ENCODE assay signal across 8 mouse cellular contexts in genomic region chr2:148874224-148874616, GRCm38 (mm10). TPM values are rescaled to one million over a fixed set of nuclear protein-coding genes. Genes with fewer than 3 reads are reported as not detected.
DNase-seq lines count a peak whose midpoint lies in the region; ATAC-seq and TF ChIP-seq lines count a peak whose summit lies in the region.

No protein-coding gene starts in this region.

- H3K9ac ChIP-seq in hindbrain, embryonic 14.5 days = peak overlapping the region; percentile 94
- peak overlapping the region; percentile 88 for H3K9ac ChIP-seq in midbrain, embryonic 14.5 days (replicated peaks; ENCODE audit: low read length)

- ATAC-seq in hindbrain, embryonic 14.5 days (ENCODE audit: low FRiP score) = no peak
- no peak for ATAC-seq in midbrain, embryonic 14.5 days (ENCODE audit: low FRiP score, low TSS enrichment)

- no peaks in the 10 kb centered on the region for H3K9me3 ChIP-seq in hindbrain, embryonic 14.5 days (ENCODE audit: control insufficient read depth, low read length)
- H3K9me3 ChIP-seq in midbrain, embryonic 14.5 days (ENCODE audit: control insufficient read depth, low read length) = no peaks in the 10 kb centered on the region

- peaks cover 12% of the 10 kb centered on the region for H3K4me1 ChIP-seq in kidney, adult 2 months (ENCODE audit: control insufficient read depth, insufficient read depth, low read length)
- H3K4me1 ChIP-seq in bone marrow, adult 2 months (ENCODE audit: control insufficient read depth, insufficient read depth, low read length) = peaks cover 8% of the 10 kb centered on the region
- peaks cover 25% of the 10 kb centered on the region for H3K4me1 ChIP-seq in hindbrain, embryonic 14.5 days (replicated peaks; ENCODE audit: control insufficient read depth, insufficient read depth, low read length)
- peaks cover 26% of the 10 kb centered on the region for H3K4me1 ChIP-seq in midbrain, embryonic 14.5 days (ENCODE audit: control insufficient read depth, insufficient read depth, low read length)

- no peaks in the 10 kb centered on the region for H3K27me3 ChIP-seq in kidney, adult 2 months (replicated peaks; ENCODE audit: control insufficient read depth, insufficient read depth, low read length)
- no peaks in the 10 kb centered on the region for H3K27me3 ChIP-seq in hindbrain, embryonic 14.5 days (ENCODE audit: control insufficient read depth, insufficient read depth, low read length)
- no peaks in the 10 kb centered on the region for H3K27me3 ChIP-seq in midbrain, embryonic 14.5 days (ENCODE audit: control insufficient read depth, insufficient read depth, low read length)

- H3K27ac ChIP-seq in kidney, adult 2 months (ENCODE audit: insufficient read depth, low read depth, low read length) = peak overlapping the region; percentile 72
- H3K27ac ChIP-seq in bone marrow, adult 2 months (ENCODE audit: control insufficient read depth, insufficient read depth, low read depth, low read length, poor library complexity) = peak overlapping the region; percentile 18
- H3K27ac ChIP-seq in hindbrain, embryonic 14.5 days = no peak overlapping the region
- no peak overlapping the region for H3K27ac ChIP-seq in midbrain, embryonic 14.5 days (replicated peaks; ENCODE audit: low read depth, low read length)

- no peak for TF ChIP-seq POLR2A in kidney, adult 2 months (IDR thresholded peaks at IDR 0.05; ENCODE audit: low read depth, low read length)
- TF ChIP-seq POLR2A in bone marrow, adult 2 months (IDR thresholded peaks at IDR 0.05; ENCODE audit: borderline replicate concordance, control insufficient read depth, low read depth, low read length) = no peak

- no peak for DNase-seq in kidney, adult 2 months
- DNase-seq in kidney, postnatal 14 days = no peak
- no peak for DNase-seq in hindbrain, embryonic 14.5 days (ENCODE audit: low spot score)
- no peak for DNase-seq in midbrain, embryonic 14.5 days
- no peak for DNase-seq in adrenal gland, postnatal 25 days
- DNase-seq in left cerebral cortex, postnatal 10 days (ENCODE audit: extremely low spot score in 1 of 2, low spot score in 2 of 2) = no peak
- DNase-seq in Muller cell, postnatal 12 days (ENCODE audit: inconsistent ontology term) = no peak

- H3K4me2 ChIP-seq in hindbrain, embryonic 14.5 days (replicated peaks) = peak overlapping the region; percentile 95
- H3K4me2 ChIP-seq in midbrain, embryonic 14.5 days (ENCODE audit: low read length) = peak overlapping the region; percentile 86

- H3K36me3 ChIP-seq in kidney, adult 2 months (ENCODE audit: control insufficient read depth, insufficient read depth, low read length) = no peaks in the 10 kb centered on the region; the same call in 1 of the 2 replicates
- peaks cover 28% of the 10 kb centered on the region for H3K36me3 ChIP-seq in hindbrain, embryonic 14.5 days (replicated peaks; ENCODE audit: control insufficient read depth, insufficient read depth)
- H3K36me3 ChIP-seq in midbrain, embryonic 14.5 days (ENCODE audit: control insufficient read depth, insufficient read depth, low read length) = peaks cover 24% of the 10 kb centered on the region

- H3K4me3 ChIP-seq in kidney, adult 2 months (ENCODE audit: insufficient read depth, low read depth, low read length) = peak overlapping the region; percentile 85
- H3K4me3 ChIP-seq in bone marrow, adult 2 months (replicated peaks; ENCODE audit: control insufficient read depth, low read depth, low read length) = peak overlapping the region; percentile 97
- peak overlapping the region; percentile 93 for H3K4me3 ChIP-seq in hindbrain, embryonic 14.5 days (replicated peaks; ENCODE audit: low read length)
- H3K4me3 ChIP-seq in midbrain, embryonic 14.5 days (replicated peaks; ENCODE audit: low read depth, low read length) = peak overlapping the region; percentile 93

- 25% methylated on average over 3 of the region's 3 CpGs for WGBS in kidney, adult 2 months
- 7% methylated on average over 3 of the region's 3 CpGs for WGBS in bone marrow, adult 2 months
- WGBS in hindbrain, embryonic 14.5 days = 62% methylated on average over 3 of the region's 3 CpGs
- 53% methylated on average over 3 of the region's 3 CpGs for WGBS in midbrain, embryonic 14.5 days

- no peak for TF ChIP-seq CTCF in kidney, adult 2 months (conservative IDR thresholded peaks at IDR 0.05; ENCODE audit: insufficient read depth, insufficient read length, low read depth, low read length)
- TF ChIP-seq CTCF in bone marrow, adult 2 months (IDR thresholded peaks at IDR 0.05; ENCODE audit: control insufficient read depth, insufficient read depth, low read length) = no peak

- intact Hi-C loops in left cerebral cortex, postnatal 10 days (cut with DNase I) = no loop called here

RNA-seq across cellular contexts. Expression of gene Cst3, which starts 1.3 kb away (rescaled TPM):
- 968 and 1,101 TPM in 2 replicates for polyA plus RNA-seq in kidney, adult 2 months (2012; rRNA removed)
- 125 and 201 TPM in 2 replicates for polyA plus RNA-seq in bone marrow, adult 2 months (2011; ENCODE audit: insufficient read depth, insufficient read length, low replicate concordance, missing spikeins)
- polyA plus RNA-seq in hindbrain, embryonic 14.5 days (2014; fragmentation: Nextera tagmentation; extraction: Ambion mirVana) = 702 and 729 TPM in 2 replicates
- polyA plus RNA-seq in midbrain, embryonic 14.5 days (2014; fragmentation: Nextera tagmentation; extraction: Ambion mirVana) = 525 and 594 TPM in 2 replicates
- total RNA-seq in adrenal gland, postnatal 25 days (2021) = 728 and 742 TPM in 2 replicates
- total RNA-seq in left cerebral cortex, postnatal 10 days (2021) = 1,000 to 10,000 TPM; 1,743 to 1,747 TPM

RNA-seq across cellular contexts. Expression of gene 9230104L09Rik, which starts 9.4 kb away (rescaled TPM):
- not detected in 2 replicates for polyA plus RNA-seq in kidney, adult 2 months (2012; rRNA removed)
- not detected in 2 replicates for polyA plus RNA-seq in bone marrow, adult 2 months (2011; ENCODE audit: insufficient read depth, insufficient read length, low replicate concordance, missing spikeins)
- not detected in 2 replicates for polyA plus RNA-seq in hindbrain, embryonic 14.5 days (2014; fragmentation: Nextera tagmentation; extraction: Ambion mirVana)
- not detected in 2 replicates for polyA plus RNA-seq in midbrain, embryonic 14.5 days (2014; fragmentation: Nextera tagmentation; extraction: Ambion mirVana)
- total RNA-seq in adrenal gland, postnatal 25 days (2021) = 1.2 TPM in 1 of 2 replicates, not detected in the other
- total RNA-seq in left cerebral cortex, postnatal 10 days (2021) = not detected

RNA-seq across cellular contexts. Expression of gene Cst9, which starts 39.3 kb away (rescaled TPM):
- not detected in 2 replicates for polyA plus RNA-seq in kidney, adult 2 months (2012; rRNA removed)
- not detected in 2 replicates for polyA plus RNA-seq in bone marrow, adult 2 months (2011; ENCODE audit: insufficient read depth, insufficient read length, low replicate concordance, missing spikeins)
- not detected in 2 replicates for polyA plus RNA-seq in hindbrain, embryonic 14.5 days (2014; fragmentation: Nextera tagmentation; extraction: Ambion mirVana)
- not detected in 2 replicates for polyA plus RNA-seq in midbrain, embryonic 14.5 days (2014; fragmentation: Nextera tagmentation; extraction: Ambion mirVana)
- not detected in 2 replicates for total RNA-seq in adrenal gland, postnatal 25 days (2021)
- total RNA-seq in left cerebral cortex, postnatal 10 days (2021) = not detected

RNA-seq across cellular contexts. Expression of gene Cst13, which starts 54.3 kb away (rescaled TPM):
- not detected in 2 replicates for polyA plus RNA-seq in kidney, adult 2 months (2012; rRNA removed)
- polyA plus RNA-seq in bone marrow, adult 2 months (2011; ENCODE audit: insufficient read depth, insufficient read length, low replicate concordance, missing spikeins) = not detected in 2 replicates
- polyA plus RNA-seq in hindbrain, embryonic 14.5 days (2014; fragmentation: Nextera tagmentation; extraction: Ambion mirVana) = not detected in 2 replicates
- polyA plus RNA-seq in midbrain, embryonic 14.5 days (2014; fragmentation: Nextera tagmentation; extraction: Ambion mirVana) = not detected in 2 replicates
- total RNA-seq in adrenal gland, postnatal 25 days (2021) = 0.58 TPM in 1 of 2 replicates, not detected in the other
- total RNA-seq in left cerebral cortex, postnatal 10 days (2021) = not detected

Comparison
In these comparisons a context has a peak if more than half of its experiments do, and no peak if none do; other contexts are left out.
1. H3K27ac ChIP-seq: peak in kidney, adult 2 months (single experiment) and bone marrow, adult 2 months (single experiment); none in hindbrain, embryonic 14.5 days (single experiment) and midbrain, embryonic 14.5 days (single experiment).
2. Peak in every context shown above with its lines, with median percentiles within 50 percentile points of each other: H3K4me3 ChIP-seq.